Mouse (Mus musculus) gastrocnemius, adult 2 months (tissue): Measurements from ENCODE around the gene Mrpl55. TPM values are rescaled to one million over a fixed set of nuclear protein-coding genes. Genes with fewer than 3 reads are reported as not detected.

Source experiments
- DNase-seq: peaks from one replicate; pipeline ENCODE4 v3.0.0; 2022
- H3K27ac ChIP-seq: fragments of 200-600 bp; 2 replicates; pipeline ENCODE4 v1.8.1; 2022; ENCODE audit warnings: mild to moderate bottlenecking
- H3K4me3 ChIP-seq: fragments of 200-600 bp; 2 replicates; pipeline ENCODE4 v1.8.1; 2022; ENCODE audit warnings: mild to moderate bottlenecking, moderate library complexity
- CTCF ChIP-seq: fragments of 200-600 bp; IDR thresholded peaks from 2 replicates; pipeline ENCODE4 v1.8.1; 2022; ENCODE audit warnings: antibody characterized with exemption, mild to moderate bottlenecking, moderate library complexity
- intact Hi-C: fragments of 180-260 bp; cut with DNase I; formaldehyde crosslinking; loops from one replicate; pipeline ENCODE4 v1.15.1; 2025
- long read RNA-seq, 2 experiments: library from polyadenylated mRNA; stranded (forward); transcript quantifications; one replicate each; pipeline ENCODE4 v2.0.0; 2021
- total RNA-seq, 2 experiments: library from RNA; stranded (reverse); gene quantifications; 2 replicates each; pipeline ENCODE4 v1.2.3; 2021

Mrpl55 gene
- total RNA-seq = 10 to 100 TPM; 49.7 to 71.0 TPM
- long read RNA-seq, experiment 1, transcript Mrpl55-203 (4 exons, 792 nt) = minor isoform, 20 of 83 reads
- long read RNA-seq, experiment 1, transcript Mrpl55-204 (4 exons, 757 nt) = minor isoform, 8 of 83 reads
- long read RNA-seq, experiment 1, transcript Mrpl55-205 (4 exons, 718 nt) = minor isoform, 7 of 83 reads
- long read RNA-seq, experiment 1, transcript Mrpl55-201 (4 exons, 940 nt) = major isoform, 37 of 83 reads
- long read RNA-seq, experiment 1, partial matches to known transcripts = 1 of 83 reads
- long read RNA-seq, experiment 1, other reads (novel, unspliced or antisense) = 10 of 83 reads
- long read RNA-seq, experiment 2, transcript Mrpl55-204 (4 exons, 757 nt) = minor isoform, 7 of 119 reads
- long read RNA-seq, experiment 2, transcript Mrpl55-205 (4 exons, 718 nt) = minor isoform, 14 of 119 reads
- long read RNA-seq, experiment 2, transcript Mrpl55-201 (4 exons, 940 nt) = major isoform, 46 of 119 reads
- long read RNA-seq, experiment 2, transcript Mrpl55-203 (4 exons, 792 nt) = minor isoform, 28 of 119 reads
- long read RNA-seq, experiment 2, partial matches to known transcripts = 1 of 119 reads
- long read RNA-seq, experiment 2, other reads (novel, unspliced or antisense) = 23 of 119 reads

DNA sequence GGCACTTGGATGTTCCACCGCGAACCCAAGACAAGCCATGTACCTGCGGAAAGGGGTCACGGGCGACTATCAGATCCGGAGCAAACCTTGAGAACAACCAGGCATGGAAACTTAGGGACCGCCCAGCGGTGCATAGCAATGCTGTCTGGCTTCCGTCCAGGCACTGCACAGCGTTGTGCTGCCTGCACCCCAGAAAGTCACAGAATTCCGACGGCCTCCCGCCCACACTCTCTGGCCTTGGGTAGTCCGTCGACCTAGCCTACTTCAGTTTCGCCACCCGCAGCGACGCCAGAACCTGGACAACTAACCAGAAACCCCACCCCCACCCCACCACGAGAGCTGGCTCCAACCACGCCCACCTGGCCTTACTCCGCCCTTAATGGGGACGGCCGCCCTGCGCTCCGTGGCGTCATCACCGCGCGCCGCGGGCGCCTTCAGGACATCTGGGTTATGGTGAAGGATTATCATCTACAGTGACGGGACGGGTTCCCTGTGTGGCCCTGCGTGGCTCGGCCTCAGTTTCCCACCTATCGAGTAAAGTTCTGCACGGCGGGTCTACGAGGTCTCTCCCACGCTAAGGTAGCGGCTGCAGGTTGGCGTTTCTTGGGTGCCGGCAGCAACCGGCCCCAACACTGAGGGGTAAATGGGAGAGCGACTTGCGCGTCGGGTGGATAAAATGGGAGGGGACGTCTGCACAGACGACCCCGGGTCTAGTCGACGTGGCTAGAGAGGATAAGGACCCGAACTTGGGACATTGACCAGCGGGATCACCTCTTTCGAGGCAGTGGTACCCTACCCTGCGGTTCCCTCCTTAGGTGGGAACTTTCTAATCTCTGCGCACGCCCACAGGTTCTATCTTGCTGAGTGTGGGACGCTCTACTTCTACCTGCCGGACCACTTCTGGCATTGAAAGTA lies at the start of gene Mrpl55:
Gene Mrpl55 (plus strand): TSS at position 406 of the 915 bp plus-strand sequence.
- intact Hi-C loops = no loop called here
- peak within 1 kb of the TSS; percentile 94 for H3K27ac ChIP-seq
- peak within 1 kb of the TSS; percentile 94 for H3K4me3 ChIP-seq
- DNase-seq = peak; percentile 97
- no peak for TF ChIP-seq CTCF

DNA sequence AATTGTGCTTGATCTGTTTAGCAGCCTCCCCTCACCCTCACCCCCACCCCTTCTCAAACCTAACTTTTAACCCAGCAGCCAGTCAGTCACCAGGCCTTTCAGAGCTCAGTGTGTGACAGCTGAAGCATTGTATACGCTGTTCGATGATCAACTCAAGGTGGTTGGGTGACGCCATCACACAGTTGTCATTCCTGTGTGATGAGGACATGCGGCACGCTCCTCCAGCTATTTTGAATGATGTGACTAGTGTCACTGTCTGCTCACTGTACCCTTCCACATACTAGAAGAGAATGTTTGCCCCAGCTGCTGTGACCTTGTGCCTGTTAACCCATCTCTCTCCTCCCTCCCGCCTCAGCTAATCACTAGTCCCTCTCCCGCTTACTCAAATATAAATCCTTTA lies 48.1 kb upstream of the Mrpl55 start:
- no peak for TF ChIP-seq CTCF
- no peak for DNase-seq
- Histone ChIP-seq H3K4me3 (no peak overlapping the region), H3K27ac (peak overlapping the region; percentile 35)
- intact Hi-C loops = no loop called here

DNA sequence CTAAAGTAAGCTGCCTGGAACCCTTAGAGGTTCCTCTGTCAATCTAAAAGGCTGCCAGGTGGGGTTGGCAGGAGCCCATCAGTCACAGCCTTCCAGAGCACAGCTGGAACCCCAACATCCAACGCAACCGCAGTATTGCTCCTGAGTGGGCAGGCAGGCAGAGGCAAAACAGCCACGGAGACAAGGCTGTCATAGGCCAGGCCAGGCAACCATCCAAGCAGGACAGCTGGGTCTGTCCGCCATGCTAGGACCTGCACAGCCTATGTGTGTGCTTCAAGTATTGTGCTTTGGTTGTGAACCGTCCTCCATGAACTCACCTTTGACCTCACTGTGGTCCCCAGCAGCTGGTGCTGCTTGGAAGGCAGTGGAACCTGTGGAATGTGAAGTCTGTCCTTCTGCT lies 46.4 kb upstream of the Mrpl55 start:
- H3K27ac ChIP-seq = no peak overlapping the region
- DNase-seq = no peak
- H3K4me3 ChIP-seq = no peak overlapping the region
- no peak for TF ChIP-seq CTCF
- intact Hi-C loops = no loop called here

DNA sequence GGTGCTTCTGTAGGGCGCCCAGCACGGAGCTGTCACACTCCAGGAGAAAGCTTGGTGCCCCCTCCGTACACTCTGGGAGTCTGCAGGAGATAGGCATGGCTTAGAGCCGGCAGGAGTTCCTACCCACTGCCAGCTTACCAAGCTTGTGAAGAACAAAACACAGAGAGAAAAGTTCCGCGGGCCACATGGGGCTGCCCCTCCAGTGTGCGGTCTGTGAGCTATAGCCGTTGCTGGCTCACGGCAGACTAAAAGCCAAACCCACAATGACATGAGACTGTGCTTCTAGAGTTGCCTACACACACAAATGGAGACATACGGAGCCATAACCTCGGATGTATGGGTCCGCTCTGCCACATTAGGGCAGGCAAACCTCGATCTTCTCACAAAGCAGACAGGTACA lies 43.2 kb upstream of the Mrpl55 start:
- Histone ChIP-seq H3K4me3 (no peak overlapping the region), H3K27ac (no peak overlapping the region)
- TF ChIP-seq CTCF = no peak
- DNase-seq = peak; percentile 20
- intact Hi-C loops = no loop called here

DNA sequence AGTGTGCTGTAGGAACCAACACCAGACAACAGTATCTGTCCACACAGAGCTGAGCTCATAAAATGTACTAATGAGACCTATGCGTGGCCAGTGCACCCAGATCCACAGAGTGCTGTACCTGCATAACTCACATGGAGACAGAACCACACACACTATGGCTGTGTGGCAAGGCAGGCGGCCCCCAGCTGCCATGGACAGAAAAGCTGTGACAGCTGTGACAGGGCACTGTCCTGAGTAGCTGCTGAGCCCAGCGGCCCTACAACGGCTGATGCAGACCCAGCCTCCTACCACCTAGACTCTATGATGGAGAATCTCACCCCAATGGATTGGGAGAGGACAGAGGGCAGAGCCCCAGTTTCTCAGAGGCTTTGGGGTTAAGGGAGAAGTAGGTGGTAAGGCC lies 42.7 kb upstream of the Mrpl55 start:
- Histone ChIP-seq H3K27ac (no peak overlapping the region), H3K4me3 (no peak overlapping the region)
- no peak for TF ChIP-seq CTCF
- intact Hi-C loops = no loop called here
- DNase-seq = peak; percentile 12

DNA sequence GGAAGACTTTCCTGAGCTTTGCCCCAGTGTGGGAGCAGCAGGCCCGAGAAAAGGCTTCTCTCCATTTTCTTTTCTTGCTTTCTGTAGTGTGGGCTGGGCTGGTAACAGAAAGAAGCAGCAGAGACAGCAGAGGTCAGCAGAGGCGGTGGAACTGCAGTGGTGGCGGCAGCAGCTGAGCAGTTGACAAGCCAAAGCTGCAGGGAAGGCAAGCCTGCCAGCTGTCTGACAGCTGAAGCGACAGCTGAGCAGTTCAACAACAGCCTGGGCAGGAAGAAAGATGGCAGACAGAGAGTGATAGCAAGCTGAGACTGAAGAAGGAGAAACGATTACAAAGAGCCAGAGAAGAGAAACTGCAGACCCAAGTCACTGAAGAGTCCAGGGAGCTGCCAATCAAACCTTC lies 40.9 kb upstream of the Mrpl55 start:
- Histone ChIP-seq H3K4me3 (peak overlapping the region; percentile 38), H3K27ac (peak overlapping the region; percentile 99)
- intact Hi-C loops = loop anchor here (1.0 kb wide), 1 partner anchor 22 kb away; the partner anchor contains the start of gene Gjc2
- DNase-seq = peak; percentile 81
- peak; percentile 46 for TF ChIP-seq CTCF

DNA sequence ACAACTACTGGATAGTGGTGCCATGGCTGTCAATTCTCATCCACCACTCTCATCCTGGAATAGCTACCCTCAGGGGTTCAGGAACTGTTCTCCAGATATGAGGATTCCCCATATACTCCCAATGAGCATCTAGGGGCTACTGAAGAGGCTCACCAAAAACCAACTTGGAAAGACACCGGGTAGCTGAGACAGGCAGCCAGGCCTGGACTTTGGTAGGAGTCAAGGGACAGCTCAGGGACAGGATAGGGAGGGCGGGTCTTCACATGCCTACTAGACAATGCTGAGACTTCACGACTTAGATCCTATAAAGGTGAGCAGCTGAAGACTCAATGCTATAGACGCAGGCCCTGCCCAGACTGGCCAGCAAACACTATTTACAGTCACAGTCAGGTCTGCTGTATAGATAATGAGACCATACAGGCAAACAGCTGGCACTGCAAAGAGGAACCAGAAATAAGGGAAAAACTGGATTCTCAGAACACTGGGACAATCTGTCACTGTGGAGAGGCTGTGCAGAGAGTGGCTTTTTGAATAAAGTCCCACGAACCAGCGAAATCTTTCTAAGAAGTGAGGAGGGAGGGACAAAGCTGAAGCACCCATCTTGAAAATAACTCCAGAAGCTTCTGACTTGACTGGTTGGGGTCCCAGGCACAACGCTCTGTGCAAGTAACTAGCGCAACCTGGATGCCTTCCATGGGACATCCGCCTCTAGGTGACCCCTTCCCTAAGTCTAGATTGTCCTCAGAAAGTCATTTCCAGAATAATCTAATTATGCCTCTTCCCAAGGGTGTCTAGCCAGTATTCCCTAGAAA lies 39.6 kb upstream of the Mrpl55 start:
- peak overlapping the region; percentile 76 for H3K4me3 ChIP-seq
- no peak for TF ChIP-seq CTCF
- DNase-seq = no peak
- H3K27ac ChIP-seq = peak overlapping the region; percentile 99
- intact Hi-C loops = loop anchor here (1.0 kb wide), 1 partner anchor 24 kb away; no protein-coding TSS in a partner anchor

DNA sequence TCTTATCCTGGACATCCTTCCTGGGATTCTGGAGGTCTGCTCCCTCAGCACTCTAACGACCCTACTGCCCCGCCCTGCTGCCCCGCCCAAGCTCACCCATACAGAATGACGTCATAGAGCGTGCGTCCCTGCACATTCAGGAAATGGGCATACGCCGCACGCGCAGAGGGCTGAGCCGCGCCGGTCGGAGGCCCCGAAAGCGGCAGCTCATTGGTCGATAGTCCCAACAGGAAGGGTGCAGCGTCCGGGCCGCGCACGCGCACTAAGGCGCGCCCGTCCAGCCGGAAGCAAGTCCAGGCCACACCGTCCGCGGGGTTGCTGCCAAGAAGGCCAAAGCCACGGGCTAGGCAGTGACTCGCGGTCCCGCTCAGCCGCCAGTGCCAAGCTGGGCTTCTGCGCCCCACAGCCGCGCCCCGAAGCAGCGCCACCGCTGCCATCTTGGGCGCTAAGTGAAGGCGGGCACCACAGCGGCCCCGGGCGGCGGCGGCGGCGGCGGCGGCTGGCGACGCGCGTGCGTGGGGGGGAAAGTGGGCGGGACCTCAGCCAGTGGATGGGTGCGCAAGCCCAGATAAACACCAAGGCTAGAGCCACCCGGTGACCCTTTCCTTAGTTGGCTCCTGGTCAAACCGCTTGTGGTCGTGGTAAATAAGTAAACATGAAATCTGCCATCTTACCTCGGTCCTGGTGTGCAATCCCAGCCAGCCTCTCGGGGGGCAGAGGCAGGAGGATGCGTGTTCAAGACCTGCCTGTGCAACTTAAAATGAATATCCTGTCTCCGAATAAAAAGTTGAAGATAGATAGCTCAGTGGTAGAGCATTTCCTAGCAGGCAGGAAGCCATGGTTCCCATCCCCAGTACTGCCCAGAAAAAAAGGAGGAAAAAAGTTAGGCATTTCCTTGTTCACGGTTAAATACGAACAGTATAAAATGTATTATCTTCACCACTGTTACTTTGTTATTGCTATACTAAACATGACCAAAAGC lies 38.7 kb upstream of the Mrpl55 start, which contains the start of gene Iba57:
Gene Iba57 (minus strand): TSS at position 485 of the 982 bp plus-strand sequence.
- TF ChIP-seq CTCF = peak; percentile 52
- peak; percentile 99 for DNase-seq
- peak within 1 kb of the TSS; percentile 99 for H3K27ac ChIP-seq
- H3K4me3 ChIP-seq = peak within 1 kb of the TSS; percentile 76
- intact Hi-C loops = loop anchor here (1.0 kb wide), 1 partner anchor 25 kb away; no protein-coding TSS in a partner anchor

DNA sequence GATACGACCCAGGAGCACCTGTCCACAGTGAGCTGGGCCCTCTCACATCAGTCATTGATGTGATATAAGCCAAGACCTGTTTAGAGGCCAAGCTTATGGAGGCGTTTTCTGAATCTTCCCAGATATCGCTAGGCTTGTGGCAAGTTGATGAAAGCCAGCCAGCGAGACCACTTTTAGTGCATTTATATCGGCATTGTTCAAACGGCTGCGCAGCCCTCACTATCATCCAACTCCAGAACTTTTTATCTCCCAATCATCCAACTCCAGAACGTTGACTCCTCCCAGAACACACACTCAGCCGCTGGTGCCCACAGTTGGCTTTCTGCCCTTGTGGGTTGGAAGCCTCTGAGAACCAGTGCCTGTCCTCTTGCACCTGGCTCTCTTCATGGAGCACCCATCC lies 37.9 kb upstream of the Mrpl55 start:
- no peak for TF ChIP-seq CTCF
- DNase-seq = no peak
- intact Hi-C loops = no loop called here
- peak overlapping the region; percentile 99 for H3K27ac ChIP-seq
- peak overlapping the region; percentile 76 for H3K4me3 ChIP-seq

DNA sequence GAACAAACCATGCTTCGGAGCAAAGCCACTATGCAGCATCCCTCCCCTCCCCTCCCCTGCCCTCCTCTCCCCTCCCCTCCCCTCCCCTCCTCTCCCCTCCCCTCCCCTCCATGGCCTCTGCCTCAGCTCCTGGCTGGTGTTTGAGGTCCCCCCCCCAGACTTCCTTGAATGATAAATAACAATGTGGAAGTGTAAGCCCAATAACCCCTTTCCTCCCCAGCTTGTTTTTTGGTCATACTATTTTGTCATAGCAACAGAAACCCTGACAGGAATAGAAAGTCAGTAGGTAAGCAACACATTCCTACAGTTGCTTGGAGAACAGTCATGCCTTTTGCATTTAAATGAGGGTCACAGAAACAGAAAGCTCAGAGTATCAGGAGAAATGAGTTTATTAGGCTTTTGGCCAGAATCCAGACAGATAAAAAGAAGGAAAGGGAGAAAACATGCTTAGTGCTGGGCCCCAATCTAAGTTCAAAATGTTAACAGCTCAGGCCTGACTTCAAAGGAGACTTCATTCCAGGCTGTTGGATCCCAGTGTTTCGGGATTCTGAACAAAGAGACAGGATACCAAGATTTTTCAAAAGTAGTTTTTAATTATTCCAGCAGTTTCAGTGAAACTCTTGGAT lies 36.6 kb upstream of the Mrpl55 start:
- DNase-seq = no peak
- H3K4me3 ChIP-seq = no peak overlapping the region
- no peak overlapping the region for H3K27ac ChIP-seq
- no peak for TF ChIP-seq CTCF
- intact Hi-C loops = no loop called here
